Mouse (Mus musculus): ENCODE measurements around the gene Heatr5a. TPM values are rescaled to one million over a fixed set of nuclear protein-coding genes. Genes with fewer than 3 reads are reported as not detected.
A peak's percentile ranks its signal among the peaks of the same experiment; 100 is the strongest.

Heatr5a gene
- 7.9 and 9.0 TPM in 2 replicates for polyA plus RNA-seq (2015; fragmentation: Nextera tagmentation; extraction: Ambion mirVana)

DNA sequence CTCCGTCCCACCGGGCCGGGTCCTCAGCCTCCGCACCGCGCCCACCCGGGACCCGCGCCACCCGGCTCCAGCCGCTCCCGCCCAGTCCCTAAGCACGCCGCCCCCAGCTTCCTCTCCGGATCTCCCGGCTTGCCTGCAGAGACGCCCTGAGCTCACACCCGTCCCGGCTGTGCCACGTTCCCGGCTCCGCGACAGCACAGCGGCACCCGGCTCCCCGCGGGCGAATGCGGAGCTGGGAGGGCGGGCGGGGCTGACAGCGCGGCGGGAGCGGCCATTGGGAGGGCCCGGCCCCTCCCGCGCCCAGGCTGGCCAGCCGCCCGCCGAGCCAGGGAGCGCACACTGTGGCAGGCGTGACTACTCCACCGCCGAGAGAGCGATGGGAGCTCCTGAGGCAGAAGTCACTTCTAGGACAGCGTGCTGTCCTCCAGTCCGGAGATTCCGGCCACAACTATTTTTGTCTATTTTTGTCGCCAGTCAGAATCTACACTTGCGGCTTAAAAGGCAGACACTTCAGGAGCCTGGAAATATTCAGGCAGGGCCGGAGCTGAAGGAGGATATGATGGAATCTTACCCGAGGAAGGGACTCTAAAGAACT lies at the start of gene Heatr5a:
TSS of gene Heatr5a (minus strand) at position 252 of the 595 bp plus-strand sequence.
- Histone ChIP-seq H3K27me3 (ENCODE audit: control insufficient read depth, insufficient read depth, low read length) (no peaks in the 10 kb centered on the region), H3K36me3 (ENCODE audit: control insufficient read depth, insufficient read depth) (peaks cover 2% of the 10 kb centered on the region; the same call in 1 of the 2 replicates), H3K4me1 (ENCODE audit: control insufficient read depth, insufficient read depth, low read length) (peaks cover 17% of the 10 kb centered on the region), H3K4me2 (ENCODE audit: low read depth, low read length) (peak within 1 kb of the TSS; percentile 81), H3K9me3 (replicated peaks; ENCODE audit: control insufficient read depth, low read length) (no peaks in the 10 kb centered on the region), H3K9ac (ENCODE audit: low read length) (peak within 1 kb of the TSS; percentile 91), H3K27ac (ENCODE audit: low read length) (peak within 1 kb of the TSS; percentile 88), H3K4me3 (ENCODE audit: low read length) (peak within 1 kb of the TSS; percentile 78)
- peak; percentile 94 for ATAC-seq (replicated peaks; ENCODE audit: extremely low read depth, insufficient read depth, low FRiP score)
- WGBS: under 1% methylated on average over 52 of the region's 53 CpGs

DNA sequence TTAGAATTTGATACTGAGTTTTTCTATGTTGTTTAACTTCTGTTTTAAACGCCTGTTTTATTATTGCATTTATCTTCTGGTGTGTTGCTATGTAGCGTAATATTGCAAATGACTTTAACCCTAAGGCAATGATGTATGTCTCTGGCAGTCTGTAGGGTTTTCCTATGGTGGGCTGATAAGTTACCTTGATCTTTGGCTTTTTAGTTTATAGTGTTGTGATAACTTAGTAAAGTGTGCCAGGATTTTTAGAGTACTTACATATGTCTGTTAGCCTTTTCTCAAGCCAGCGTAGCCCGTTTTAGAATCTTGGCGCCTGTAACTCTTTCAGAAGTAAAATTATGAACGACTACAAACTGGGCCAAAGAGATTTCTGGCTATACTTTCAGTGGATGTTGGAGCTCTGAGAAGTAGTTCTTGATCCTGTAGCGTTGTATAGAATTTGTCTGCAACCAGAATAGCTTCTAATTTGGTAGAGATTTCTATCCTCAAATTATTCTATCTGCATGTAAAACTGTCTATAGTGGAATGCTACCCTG lies 43.4 kb upstream of the Heatr5a start:
- H3K36me3 ChIP-seq (ENCODE audit: control insufficient read depth, insufficient read depth): no peaks in the 10 kb centered on the region
- H3K4me2 ChIP-seq (ENCODE audit: low read depth, low read length): no peak overlapping the region
- H3K4me1 ChIP-seq (ENCODE audit: control insufficient read depth, insufficient read depth, low read length): no peaks in the 10 kb centered on the region
- no peaks in the 10 kb centered on the region for H3K9me3 ChIP-seq (replicated peaks; ENCODE audit: control insufficient read depth, low read length)
- H3K27ac ChIP-seq (ENCODE audit: low read length): no peak overlapping the region
- no peak for ATAC-seq (replicated peaks; ENCODE audit: extremely low read depth, insufficient read depth, low FRiP score)
- H3K27me3 ChIP-seq (ENCODE audit: control insufficient read depth, insufficient read depth, low read length): no peaks in the 10 kb centered on the region
- no peak overlapping the region for H3K4me3 ChIP-seq (ENCODE audit: low read length)
- 68% methylated on average over 7 of the region's 7 CpGs for WGBS
- H3K9ac ChIP-seq (ENCODE audit: low read length): no peak overlapping the region

DNA sequence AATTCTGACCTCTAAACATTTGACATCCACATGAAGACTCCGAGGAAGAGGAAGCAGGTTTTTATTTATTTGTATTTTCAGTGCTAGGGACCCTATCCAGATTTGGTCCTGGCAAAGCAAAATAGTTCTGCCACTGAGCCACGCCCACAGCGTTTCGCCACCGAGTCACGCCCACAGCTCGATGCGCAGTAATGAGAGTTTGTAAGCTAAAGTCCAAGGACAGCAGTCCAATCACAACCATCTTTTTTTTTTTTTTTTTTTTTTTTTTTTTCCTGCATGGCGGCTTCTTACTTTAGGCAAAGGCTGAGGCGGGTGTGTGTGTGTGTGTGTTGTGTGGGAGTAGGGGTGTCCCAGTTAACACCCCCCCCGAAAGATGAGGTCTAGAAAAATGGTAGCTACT lies 42.9 kb upstream of the Heatr5a start:
- no peak overlapping the region for H3K27ac ChIP-seq (ENCODE audit: low read length)
- no peak overlapping the region for H3K9ac ChIP-seq (ENCODE audit: low read length)

GRCm38 (mm10) chr12:52013274-52013673 lies 42.2 kb upstream of the Heatr5a start:
- no peaks in the 10 kb centered on the region for H3K4me1 ChIP-seq (ENCODE audit: control insufficient read depth, insufficient read depth, low read length)
- 57% methylated on average over 9 of the region's 9 CpGs for WGBS
- H3K27ac ChIP-seq (ENCODE audit: low read length): no peak overlapping the region
- no peak overlapping the region for H3K4me3 ChIP-seq (ENCODE audit: low read length)
- H3K27me3 ChIP-seq (ENCODE audit: control insufficient read depth, insufficient read depth, low read length): no peaks in the 10 kb centered on the region
- H3K9ac ChIP-seq (ENCODE audit: low read length): no peak overlapping the region
- ATAC-seq (replicated peaks; ENCODE audit: extremely low read depth, insufficient read depth, low FRiP score): no peak
- no peaks in the 10 kb centered on the region for H3K36me3 ChIP-seq (ENCODE audit: control insufficient read depth, insufficient read depth)
- H3K4me2 ChIP-seq (ENCODE audit: low read depth, low read length): no peak overlapping the region
- no peaks in the 10 kb centered on the region for H3K9me3 ChIP-seq (replicated peaks; ENCODE audit: control insufficient read depth, low read length)

More for the DNA sequence above, 42.9 kb upstream of the Heatr5a start:
- H3K27me3 ChIP-seq (ENCODE audit: control insufficient read depth, insufficient read depth, low read length): no peaks in the 10 kb centered on the region
- no peak overlapping the region for H3K4me3 ChIP-seq (ENCODE audit: low read length)
- no peaks in the 10 kb centered on the region for H3K9me3 ChIP-seq (replicated peaks; ENCODE audit: control insufficient read depth, low read length)
- 78% methylated on average over 11 of the region's 11 CpGs for WGBS
- no peaks in the 10 kb centered on the region for H3K36me3 ChIP-seq (ENCODE audit: control insufficient read depth, insufficient read depth)
- no peak for ATAC-seq (replicated peaks; ENCODE audit: extremely low read depth, insufficient read depth, low FRiP score)
- H3K4me2 ChIP-seq (ENCODE audit: low read depth, low read length): no peak overlapping the region
- no peaks in the 10 kb centered on the region for H3K4me1 ChIP-seq (ENCODE audit: control insufficient read depth, insufficient read depth, low read length)

DNA sequence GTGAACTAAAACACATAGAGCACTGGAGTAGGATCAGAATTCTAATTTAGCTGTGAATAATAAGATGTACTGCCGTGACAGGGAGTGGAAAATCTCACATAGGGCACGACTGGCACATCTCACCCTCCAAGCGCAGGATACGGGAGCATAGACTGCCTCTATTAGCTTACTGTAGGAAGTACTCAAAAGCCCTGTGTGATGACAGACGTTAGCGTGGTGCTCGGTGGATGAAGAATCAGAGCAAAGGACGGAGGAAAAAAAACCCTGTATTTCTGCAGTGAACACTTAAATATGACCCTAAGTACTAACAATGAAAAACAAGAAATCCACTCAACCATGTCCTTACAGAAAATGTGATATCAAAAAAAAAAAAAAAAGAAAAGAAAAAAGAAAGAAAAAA lies 41.0 kb upstream of the Heatr5a start:
- no peaks in the 10 kb centered on the region for H3K36me3 ChIP-seq (ENCODE audit: control insufficient read depth, insufficient read depth)
- H3K4me2 ChIP-seq (ENCODE audit: low read depth, low read length): no peak overlapping the region
- H3K4me1 ChIP-seq (ENCODE audit: control insufficient read depth, insufficient read depth, low read length): no peaks in the 10 kb centered on the region
- no peak for ATAC-seq (replicated peaks; ENCODE audit: extremely low read depth, insufficient read depth, low FRiP score)
- WGBS: 38% methylated on average over 8 of the region's 8 CpGs
- H3K27me3 ChIP-seq (ENCODE audit: control insufficient read depth, insufficient read depth, low read length): no peaks in the 10 kb centered on the region
- H3K9me3 ChIP-seq (replicated peaks; ENCODE audit: control insufficient read depth, low read length): no peaks in the 10 kb centered on the region
- no peak overlapping the region for H3K9ac ChIP-seq (ENCODE audit: low read length)
- H3K27ac ChIP-seq (ENCODE audit: low read length): no peak overlapping the region
- no peak overlapping the region for H3K4me3 ChIP-seq (ENCODE audit: low read length)

- Histone ChIP-seq H3K27me3 (ENCODE audit: control insufficient read depth, insufficient read depth, low read length) (no peaks in the 10 kb centered on the region), H3K36me3 (ENCODE audit: control insufficient read depth, insufficient read depth) (no peaks in the 10 kb centered on the region), H3K27ac (ENCODE audit: low read length) (no peak overlapping the region), H3K4me3 (ENCODE audit: low read length) (no peak overlapping the region), H3K4me2 (ENCODE audit: low read depth, low read length) (no peak overlapping the region; the same call in 1 of the 2 replicates), H3K9ac (ENCODE audit: low read length) (no peak overlapping the region), H3K9me3 (replicated peaks; ENCODE audit: control insufficient read depth, low read length) (no peaks in the 10 kb centered on the region), H3K4me1 (ENCODE audit: control insufficient read depth, insufficient read depth, low read length) (peaks cover 5% of the 10 kb centered on the region; the same call in 1 of the 2 replicates)
- no peak for ATAC-seq (replicated peaks; ENCODE audit: extremely low read depth, insufficient read depth, low FRiP score)
- WGBS: 62% methylated on average over 2 of the region's 2 CpGs
These were observed 39.5 kb upstream of the Heatr5a start for GRCm38 (mm10) chr12:52010630-52010961.

DNA sequence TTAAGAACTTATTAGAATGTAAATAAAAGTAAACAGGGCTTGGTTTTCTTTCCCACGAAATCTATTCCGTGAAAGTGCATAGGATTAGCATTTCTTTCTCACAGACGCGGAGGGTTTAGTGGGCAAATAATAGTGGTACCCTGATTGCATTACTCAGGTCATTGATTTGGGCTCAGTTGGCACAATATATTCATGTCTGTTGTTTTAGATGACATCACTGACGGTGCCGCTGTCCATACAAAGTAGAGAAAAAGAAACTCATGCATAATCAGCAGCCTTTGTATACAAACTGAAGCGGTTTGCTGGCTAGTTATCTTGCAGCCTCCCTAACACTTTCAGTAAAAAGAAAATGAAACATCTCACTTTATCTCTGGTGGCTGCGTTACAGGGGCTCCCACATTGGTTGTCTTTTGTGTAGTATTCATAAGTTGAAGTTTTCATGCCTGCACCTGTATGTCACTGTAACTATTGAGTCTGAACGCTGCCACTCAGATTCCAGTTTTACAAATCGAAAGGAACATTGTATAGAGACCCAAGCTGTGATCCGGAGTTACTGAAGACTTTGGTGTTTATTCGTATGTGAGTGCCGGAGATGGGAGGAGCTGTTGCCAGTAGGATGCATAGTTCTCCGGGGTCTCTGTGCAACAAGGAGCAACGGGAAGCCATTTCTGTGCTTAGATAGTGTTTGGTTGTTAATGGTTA lies 39.0 kb upstream of the Heatr5a start:
- Histone ChIP-seq H3K36me3 (ENCODE audit: control insufficient read depth, insufficient read depth) (no peaks in the 10 kb centered on the region), H3K9ac (ENCODE audit: low read length) (no peak overlapping the region), H3K27me3 (ENCODE audit: control insufficient read depth, insufficient read depth, low read length) (no peaks in the 10 kb centered on the region), H3K4me1 (ENCODE audit: control insufficient read depth, insufficient read depth, low read length) (peaks cover 7% of the 10 kb centered on the region; the same call in 1 of the 2 replicates), H3K4me3 (ENCODE audit: low read length) (no peak overlapping the region), H3K4me2 (ENCODE audit: low read depth, low read length) (no peak overlapping the region; the same call in 1 of the 2 replicates), H3K9me3 (replicated peaks; ENCODE audit: control insufficient read depth, low read length) (no peaks in the 10 kb centered on the region), H3K27ac (ENCODE audit: low read length) (no peak overlapping the region)
- no peak for ATAC-seq (replicated peaks; ENCODE audit: extremely low read depth, insufficient read depth, low FRiP score)
- WGBS: 68% methylated on average over 15 of the region's 15 CpGs

DNA sequence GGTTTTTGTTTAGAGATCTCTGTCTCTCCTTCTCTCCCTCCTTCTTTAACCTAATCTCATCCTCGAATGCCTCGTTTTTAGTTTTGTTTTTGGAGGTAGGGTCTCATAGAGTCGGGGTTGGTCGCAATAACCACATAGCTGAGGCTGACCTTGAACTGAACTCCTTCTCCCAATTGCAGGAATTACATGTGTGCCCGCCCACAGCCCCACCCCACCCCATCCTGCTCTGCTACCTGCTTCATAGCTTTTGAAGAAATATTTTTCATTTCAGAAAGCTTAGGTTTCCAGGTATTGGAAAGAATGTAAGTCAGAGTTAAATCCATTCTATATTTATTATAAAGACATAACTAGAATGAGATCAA lies 35.5 kb upstream of the Heatr5a start:
- no peaks in the 10 kb centered on the region for H3K9me3 ChIP-seq (replicated peaks; ENCODE audit: control insufficient read depth, low read length)
- H3K4me1 ChIP-seq (ENCODE audit: control insufficient read depth, insufficient read depth, low read length): peaks cover 7% of the 10 kb centered on the region; the same call in 1 of the 2 replicates
- H3K4me3 ChIP-seq (ENCODE audit: low read length): peak overlapping the region; percentile 65
- H3K4me2 ChIP-seq (ENCODE audit: low read depth, low read length): peak overlapping the region; percentile 78
- peak overlapping the region; percentile 58; the same call in 1 of the 2 replicates for H3K27ac ChIP-seq (ENCODE audit: low read length)
- no peaks in the 10 kb centered on the region for H3K27me3 ChIP-seq (ENCODE audit: control insufficient read depth, insufficient read depth, low read length)
- H3K36me3 ChIP-seq (ENCODE audit: control insufficient read depth, insufficient read depth): 0 out of 2 replicates have a peak, but pooled peaks cover 2% of the 10 kb centered on the region
- ATAC-seq (replicated peaks; ENCODE audit: extremely low read depth, insufficient read depth, low FRiP score): peak; percentile 67
- peak overlapping the region; percentile 73 for H3K9ac ChIP-seq (ENCODE audit: low read length)
- WGBS: 37% methylated on average over 5 of the region's 5 CpGs

Data from heart, embryonic 16.5 days (tissue).